Mouse (Mus musculus) ovary, postnatal 10 days (tissue): Measurements from ENCODE around the gene Map4k4.

ENCODE experiments used
- DNase-seq: peaks from one replicate; pipeline ENCODE4 v3.0.0; 2022; ENCODE audit warnings: low spot score

Gene Map4k4

DNA sequence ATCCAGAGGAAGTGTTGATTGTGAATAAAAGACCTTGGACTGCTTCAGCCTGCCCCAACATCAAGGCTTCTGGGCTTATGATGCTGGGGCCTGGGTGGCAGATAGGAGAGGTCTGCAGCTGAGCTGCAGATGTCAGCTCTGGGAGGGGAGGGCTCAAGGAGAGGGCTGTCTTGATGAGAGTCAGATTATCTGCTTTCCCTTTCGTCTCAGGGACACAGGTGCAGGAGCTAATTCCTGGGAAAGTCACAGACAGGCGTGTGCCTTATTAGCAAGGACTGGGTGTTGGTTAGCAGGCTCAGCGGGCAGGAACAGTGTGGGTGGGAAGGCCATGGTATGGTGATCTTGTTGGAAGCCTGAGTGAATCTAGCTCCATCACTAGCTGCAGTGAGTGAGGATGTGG, 63.1 kb downstream of the Map4k4 start:
- DNase-seq, result no peak

DNA sequence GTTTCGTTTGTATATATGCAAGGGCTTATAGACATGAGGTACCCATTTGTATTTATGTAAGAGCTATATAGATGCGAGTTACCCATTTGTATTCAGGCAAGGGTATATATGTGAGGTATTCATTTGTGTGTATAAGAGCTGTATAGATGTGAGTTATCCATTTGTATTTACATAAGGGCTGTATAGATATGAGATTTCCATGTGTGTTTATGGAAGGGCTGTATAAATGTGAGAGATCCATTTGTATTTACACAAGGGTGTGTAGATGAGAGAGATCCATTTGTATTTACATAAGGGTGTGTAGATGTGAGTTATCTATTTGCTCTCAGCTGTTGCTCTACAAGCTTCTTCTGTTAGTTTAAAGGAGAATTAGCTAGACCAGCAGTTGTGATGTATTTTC, 63.7 kb downstream of the Map4k4 start:
- no peak for DNase-seq

DNA sequence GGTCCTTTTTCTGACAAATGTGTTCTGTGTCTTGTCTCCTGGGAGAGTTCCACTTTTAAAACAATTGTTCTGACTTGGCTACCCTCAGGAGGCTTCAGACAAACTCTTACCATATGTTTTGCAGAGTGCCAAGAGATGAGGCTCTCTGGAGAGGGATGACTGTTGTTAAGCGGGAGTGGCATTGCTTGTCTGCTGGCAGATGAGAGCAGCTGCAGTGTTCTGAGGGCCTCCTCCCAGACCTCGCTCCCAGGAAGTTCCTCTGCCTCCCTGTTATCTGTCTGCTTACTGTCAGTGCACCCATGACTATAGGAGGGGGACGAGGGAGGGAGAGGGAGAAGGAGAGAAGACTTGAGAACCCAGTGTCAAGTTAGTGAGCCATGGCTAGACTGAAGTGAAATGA, 64.7 kb downstream of the Map4k4 start:
- DNase-seq, result no peak

DNA sequence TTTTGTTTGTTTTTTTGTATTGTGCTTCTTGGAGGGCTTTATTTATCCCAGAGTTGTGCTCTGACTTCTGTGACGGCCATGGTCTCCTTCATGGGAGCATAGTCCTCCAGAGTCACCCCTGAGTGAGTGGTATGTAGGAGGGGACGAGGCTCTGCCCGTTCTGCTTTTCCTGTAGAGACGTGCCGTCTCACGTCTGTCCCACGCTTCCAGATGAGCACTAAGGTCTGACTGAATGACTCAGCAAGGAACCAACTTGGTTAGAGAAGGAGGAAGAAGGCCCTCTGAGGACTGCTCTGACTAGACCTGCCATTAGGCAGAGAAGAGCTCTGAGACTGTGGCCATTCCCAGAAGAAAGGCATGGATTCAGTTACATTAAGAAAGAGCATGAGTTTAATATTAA, 68.3 kb downstream of the Map4k4 start:
- no peak for DNase-seq

DNA sequence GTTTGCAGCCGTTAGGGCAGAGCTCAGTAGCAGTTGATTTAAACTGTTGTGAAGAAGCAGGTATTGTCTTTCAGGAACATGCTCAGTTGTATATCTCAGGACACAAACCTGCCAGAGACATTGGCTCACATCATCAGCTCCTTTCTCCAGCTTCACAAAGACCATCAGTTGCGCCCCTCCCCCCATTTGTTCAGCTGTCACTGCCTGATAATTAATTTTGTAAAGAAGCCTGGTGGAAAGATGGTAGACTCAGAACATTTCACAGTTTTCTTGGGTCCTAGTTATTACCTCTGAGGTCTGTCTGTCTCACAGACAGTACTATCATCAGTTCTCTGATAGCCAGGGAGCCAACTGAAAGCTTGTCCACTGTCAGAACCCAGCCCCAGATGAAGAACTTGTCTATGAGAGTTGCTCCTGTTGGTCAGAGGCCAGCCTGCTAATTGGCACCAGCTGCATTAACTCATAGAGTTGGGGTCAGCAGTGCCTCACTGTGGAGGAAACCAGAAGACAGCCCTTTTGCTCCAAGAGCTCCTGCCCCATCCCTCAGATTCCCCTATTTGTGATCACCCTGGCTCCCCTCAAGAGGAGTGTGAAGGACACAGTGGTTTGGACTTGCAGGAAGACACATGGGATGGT, 69.2 kb downstream of the Map4k4 start:
- DNase-seq, result no peak

DNA sequence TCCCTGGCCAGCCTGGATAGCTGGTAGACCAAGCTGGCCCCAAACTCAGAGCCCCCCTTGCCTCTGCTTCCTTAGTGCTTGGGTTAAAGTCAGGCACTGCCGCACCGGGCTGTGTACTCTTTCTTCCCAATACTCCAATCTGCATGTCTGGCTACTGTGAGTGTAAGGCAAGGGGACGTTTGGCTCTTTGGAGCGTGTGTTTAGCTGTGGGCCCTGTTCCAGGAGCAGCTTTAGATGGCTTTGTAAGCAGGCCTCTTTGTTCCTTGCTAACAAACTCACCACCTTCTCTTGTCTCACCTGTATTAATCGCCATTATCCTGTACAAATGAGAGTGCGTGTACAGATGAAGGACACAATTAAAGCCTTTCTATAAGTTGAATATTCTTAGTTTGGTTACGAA, 71.7 kb downstream of the Map4k4 start:
- no peak for DNase-seq

DNA sequence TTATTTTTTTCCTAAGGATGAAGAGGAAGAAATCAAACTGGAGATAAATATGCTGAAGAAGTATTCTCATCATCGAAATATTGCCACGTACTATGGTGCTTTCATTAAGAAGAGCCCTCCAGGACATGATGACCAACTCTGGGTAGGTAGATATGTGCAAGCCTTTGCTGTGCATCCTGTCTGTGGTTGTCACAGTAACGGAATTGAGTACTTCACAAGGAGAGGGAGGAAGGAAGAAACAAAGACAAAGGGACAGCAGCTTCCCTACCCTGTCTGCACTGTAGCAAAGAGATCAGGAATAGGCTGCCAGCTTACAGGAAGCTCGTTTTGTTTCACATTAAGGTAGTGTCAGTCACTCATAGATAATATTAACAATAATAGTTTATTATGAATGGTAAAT, 73.2 kb downstream of the Map4k4 start:
- DNase-seq, result no peak

DNA sequence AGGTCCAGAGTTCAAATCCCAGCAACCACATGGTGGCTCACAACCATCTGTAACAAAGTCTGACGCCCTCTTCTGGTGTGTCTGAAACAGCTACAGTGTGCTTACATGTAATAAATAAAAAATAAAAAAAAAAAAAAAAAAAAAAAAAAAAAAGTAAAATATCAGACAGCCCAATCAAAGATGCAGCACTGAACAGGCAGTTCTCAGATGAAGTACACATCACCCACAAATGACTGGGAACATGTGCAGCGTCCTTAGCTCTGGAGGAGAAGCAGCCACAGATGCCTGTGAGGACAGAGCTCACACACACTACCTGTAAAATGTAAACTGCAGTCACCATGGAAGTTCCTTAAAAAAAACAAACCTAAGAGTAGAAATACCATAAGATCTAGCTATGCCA, 74.3 kb downstream of the Map4k4 start:
- DNase-seq, result no peak

DNA sequence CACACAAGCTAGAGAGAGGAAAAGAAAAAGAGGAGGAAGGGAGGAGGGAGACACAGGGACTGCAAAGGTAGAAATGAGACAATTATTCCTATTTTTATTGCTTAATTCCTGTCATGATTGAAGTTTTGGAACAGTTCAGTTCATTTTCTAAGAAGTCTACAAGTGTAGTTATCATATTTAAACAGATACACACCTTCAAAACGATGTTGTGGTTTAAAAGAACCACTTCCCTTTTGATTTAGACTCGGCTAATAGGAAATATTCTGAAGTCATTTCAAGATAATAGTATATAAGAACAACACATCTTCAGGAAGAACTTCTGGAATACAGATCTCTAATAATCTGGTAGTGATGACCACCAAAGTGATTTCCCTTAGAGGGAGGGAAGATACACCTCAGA, 75.4 kb downstream of the Map4k4 start:
- DNase-seq, result no peak

DNA sequence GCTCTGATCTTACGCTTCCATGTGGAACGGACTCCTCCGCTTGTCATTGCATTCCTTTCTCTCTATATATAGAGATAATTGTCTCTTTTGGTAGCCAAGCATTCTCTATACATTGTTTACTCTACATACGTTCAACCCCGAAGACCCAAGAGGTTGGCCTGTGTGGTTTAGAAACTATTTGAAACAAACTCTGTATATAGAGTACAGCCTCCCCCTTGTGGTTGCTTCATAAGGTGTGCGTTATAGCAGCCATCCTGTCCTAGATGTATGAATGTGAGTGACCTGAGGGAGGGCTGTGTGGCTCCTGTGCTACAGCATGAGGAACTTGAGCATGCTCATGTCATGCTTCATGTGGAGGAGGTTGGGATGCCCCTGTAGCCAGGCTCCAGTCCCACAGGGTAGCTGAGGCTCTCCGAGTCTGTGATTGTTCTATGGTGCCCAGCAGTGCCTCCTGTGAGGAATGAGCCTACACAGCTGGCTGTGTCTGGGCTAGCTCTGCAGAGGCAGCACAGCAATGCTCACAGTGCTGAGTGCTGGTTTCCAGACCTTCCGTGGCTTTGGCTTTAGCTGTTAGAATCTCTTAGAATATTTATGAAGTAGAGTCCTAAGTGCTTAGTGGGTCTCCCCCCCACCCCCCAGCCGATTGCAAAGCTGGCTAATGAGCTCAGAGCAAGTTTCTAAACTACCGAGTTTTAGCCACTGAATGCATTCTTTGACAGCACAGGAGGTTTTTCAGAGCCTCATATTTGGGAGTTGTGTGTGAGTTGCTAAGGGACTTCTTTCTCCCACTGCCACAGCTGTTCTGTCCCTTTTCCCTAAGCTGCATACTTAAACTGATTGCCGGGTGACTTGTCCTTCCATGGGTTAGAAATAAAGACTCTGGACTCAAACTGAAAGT, 76.4 kb downstream of the Map4k4 start:
- DNase-seq, result no peak

DNA sequence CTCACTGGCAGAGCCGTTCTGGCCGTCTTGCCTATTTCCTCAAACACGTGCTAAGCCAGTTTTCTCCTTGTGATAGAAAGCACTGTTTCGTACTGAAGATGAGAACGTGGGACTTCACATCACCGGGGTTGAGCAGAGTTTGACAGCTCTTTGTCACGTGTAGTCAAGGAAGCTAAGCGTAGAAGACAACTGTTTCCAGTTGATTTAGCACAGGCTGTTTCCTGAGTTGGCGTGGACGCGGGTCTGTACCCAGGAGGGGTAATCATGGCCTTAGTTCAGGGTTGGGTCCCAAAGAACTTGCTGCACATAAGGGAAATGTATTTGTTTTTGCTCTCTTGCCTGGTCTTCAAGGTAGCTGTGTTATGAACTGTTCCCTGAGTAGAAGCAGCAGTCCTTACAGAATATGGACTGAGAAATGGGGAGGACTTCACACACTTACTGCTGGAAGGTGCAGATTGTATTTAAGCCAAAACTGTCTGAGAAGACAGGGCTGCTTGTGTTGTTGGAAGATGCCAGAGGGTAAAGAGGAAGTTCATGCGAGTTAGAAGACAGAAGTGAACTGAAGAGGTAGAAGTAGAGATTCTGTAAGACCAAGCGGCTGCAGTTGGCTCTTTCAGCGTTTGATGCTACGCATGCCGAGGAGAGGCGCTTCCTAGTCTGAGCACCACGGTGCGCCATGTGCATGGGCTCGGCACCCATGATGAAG, 78.2 kb downstream of the Map4k4 start:
- DNase-seq, result no peak

DNA sequence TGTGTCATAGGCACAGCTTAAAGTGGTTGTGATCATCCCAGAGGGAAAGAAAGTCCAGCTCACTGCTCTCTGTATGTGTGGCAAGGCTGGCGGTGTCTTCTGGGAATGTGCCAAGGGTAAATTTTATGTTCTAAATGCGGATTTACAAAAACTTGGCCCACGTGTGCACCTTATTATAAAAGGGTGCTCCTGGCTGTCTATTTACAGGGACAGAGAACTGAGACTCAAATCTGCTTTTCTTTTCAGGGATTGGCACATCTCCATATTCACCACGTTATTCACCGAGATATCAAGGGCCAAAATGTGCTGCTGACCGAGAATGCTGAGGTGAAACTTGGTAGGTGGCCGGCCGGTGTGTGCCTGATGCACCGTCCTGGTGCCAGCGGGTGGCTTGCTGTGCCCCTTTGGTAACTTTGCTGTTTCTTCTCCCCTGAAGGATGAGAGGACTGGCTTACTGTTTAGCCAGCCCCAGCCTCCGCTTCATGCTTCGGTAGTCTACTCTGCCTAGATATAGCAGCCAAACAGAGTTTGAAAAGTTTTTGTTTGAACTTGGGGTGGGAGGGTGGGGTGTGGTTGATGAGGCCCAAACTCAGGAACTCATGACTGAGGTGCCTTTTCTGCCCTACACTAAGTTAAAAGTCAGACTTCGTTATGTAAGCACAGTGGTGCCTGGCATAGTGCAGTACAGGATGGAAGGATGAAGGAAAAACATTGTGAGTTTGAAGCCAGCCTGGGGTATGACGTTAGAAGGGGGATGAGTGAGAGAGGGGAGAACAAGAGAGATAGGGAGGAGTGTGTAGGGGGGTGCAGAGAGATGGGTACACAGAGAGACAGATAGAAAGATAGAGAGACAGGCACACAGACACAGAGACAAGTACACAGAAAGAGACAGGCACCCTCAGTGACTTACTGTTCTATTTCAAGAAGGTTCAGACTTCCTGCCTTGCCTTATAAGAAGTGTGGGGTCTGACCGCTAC, 79.9 kb downstream of the Map4k4 start:
- no peak for DNase-seq

DNA sequence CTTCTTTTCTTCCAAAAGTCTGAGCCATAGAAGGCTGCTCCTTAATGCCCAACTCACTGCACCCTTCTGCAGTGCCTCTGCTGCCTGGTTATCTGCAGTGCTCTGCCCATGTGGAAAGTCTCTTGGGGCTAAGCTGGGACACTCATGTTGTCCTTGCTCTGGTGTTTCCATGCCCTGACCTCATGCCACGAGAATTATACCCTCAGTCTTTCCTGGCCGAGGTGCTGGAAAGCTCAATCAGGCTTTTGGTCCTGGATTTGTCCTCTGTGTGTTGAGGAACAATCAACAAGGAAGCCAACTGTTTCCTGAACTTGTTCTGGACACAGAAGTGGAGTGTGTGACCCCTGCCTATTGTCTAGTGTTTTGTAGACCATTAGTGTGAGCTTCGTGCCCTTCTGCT, 81.3 kb downstream of the Map4k4 start:
- no peak for DNase-seq

DNA sequence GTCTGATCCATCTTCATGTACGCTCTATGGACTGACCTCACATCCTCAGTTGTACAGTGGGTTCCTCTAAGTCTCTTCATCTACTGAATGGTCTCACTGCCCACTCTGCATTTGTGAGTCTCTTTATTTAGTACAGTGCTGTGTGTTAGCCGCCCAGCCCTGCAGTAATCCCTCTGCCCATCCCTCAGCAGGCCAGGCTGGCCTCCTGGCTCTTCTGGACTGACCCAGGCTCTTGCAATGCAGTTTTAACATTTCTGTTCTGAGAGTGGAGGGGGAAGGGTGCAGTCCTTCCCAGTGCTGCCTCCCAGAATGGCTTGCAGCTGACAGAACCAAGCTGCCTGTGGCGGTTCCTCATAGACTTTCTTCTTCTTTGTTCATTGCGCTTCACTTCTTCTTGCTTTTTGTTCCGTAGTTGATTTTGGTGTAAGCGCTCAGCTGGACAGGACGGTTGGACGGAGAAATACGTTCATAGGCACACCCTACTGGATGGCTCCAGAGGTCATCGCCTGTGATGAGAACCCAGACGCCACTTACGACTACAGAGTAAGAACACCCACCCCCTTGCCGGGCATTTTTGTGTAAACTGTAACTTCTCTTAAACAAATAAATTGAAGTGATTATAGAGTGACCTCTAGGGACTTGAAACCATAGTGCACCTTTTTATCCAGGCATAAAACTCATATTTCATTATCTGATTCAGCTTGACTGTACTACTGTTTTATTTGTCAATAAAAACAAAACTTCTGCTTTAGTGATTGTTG, 82.2 kb downstream of the Map4k4 start:
- no peak for DNase-seq

DNA sequence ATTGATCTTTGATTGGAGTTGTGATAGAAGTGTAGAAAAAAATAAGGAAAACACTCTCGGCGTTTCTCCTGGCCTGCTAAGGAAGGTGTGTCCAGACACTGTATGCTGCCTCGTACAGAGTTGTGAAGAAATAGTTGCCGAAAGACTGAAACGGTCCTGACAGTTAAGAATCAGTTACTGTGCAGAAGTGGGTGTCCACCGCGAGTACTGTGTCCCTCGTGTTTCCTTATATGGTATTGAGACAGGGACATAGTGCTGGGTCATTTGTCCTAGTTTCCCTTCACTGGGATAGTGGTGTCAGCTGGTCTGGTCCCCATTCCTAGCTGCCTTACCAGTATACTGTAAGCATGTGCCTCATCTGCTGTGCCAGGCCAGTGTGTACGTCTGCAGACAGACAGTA, 83.6 kb downstream of the Map4k4 start:
- no peak for DNase-seq

DNA sequence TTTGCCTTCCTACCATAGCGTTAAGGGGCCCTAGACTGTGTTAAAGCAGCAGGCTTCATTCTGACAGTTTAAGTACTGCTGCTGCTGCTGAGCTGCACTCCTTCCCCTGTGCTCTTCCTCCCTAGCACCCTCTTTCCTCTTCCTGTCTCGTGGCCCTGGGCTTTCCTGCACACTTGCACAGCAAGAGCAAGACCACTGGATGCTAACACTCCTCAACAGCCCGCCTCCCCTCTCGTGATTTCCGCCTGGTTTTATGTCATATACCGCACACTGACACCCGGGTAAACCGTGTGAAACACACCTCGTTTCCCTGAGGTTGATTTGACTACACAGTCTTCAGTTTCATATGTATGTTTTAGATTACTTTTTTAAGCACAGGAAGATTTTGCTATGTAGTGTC, 86.1 kb downstream of the Map4k4 start:
- no peak for DNase-seq

DNA sequence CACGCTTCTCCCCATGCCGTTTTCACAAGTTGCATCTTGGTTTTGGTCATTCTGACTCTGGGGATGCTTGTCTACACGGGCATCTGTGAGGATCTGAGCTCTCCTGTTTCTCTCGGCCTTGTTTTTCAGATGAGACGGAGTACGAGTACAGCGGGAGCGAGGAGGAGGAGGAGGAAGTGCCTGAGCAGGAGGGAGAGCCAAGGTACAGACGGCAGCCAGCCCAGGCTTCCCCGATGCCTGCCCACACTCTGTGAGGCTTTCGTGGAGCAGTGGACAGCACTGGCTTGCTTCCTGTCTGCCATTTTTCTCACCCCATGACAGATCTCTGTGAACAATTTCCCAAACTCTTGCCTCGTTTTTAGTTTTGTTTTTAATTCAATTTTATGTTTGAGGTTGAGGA, 88.1 kb downstream of the Map4k4 start:
- DNase-seq, result no peak

DNA sequence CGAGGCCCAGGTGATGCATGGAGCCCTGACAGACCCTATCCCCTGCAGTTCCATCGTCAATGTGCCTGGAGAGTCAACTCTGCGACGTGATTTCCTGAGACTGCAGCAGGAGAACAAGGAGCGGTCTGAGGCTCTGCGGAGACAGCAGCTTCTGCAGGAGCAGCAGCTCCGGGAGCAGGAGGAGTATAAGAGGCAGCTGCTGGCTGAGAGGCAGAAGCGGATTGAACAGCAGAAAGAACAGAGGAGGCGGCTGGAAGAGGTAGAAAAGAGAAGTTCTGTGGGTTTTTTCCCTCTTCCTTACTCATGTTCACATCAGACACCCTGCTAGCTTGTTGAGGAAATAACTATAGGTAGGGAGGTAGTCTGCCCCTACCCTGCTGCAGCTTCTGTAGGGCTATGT, 89.3 kb downstream of the Map4k4 start:
- no peak for DNase-seq

DNA sequence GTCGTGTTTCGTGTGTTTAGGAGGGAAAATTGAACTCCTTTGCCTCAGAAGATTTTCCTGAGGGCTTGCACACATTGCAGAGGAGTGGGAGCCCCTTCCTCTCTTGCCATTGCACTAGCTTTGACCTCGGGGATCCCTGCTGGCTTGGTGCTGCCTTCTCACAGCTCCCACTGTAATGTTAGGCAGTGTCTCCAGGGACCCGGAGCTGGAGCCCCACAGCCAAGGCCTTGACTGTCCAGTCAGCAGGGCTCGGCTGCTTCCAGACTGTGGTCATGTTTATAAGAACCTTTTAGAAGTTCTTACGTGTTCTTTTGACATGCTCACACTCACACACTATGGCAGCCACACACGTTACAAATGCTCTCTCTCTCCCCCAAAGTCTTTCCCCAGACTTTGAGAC, 93.2 kb downstream of the Map4k4 start:
- no peak for DNase-seq

DNA sequence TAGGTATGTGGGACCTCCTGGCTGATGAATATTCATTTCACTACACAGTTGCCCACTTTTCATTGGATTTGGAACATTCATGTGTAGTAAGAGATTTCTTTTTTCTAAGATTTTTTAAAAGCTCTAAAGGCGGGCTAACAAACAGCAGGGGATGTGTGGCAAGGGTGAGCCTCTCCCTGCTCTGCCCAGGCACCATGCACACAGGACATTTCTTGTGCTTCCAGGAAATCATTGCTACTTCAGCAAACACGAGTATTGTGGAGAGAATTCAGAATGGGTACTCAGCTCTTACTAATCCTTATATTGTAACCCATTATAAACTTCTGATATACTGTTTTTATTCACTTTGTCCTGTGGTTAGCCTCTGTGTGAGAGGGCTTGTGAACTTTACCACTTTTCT, 94.9 kb downstream of the Map4k4 start:
- no peak for DNase-seq

DNA sequence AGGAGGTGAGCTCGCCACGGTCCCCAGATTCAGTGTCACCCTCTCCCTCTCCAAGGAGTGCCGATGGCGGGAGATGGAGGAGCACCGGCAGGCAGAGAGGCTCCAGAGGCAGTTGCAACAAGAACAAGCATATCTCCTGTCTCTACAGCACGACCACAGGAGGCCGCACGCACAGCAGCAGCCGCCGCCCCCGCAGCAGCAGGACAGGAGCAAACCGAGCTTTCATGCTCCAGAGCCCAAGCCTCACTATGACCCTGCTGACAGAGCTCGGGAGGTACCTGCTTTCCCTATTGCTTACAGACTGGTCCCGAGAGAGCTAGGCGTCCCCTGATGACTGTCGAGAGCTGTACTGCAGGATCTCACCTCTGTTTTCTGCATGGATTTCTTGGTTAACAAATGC, 99.8 kb downstream of the Map4k4 start:
- no peak for DNase-seq
